ENCODE assay signal across 20 mouse cellular contexts in genomic region chr3:38250552-38250951, GRCm38 (mm10).
DNase-seq lines count a peak whose midpoint lies in the region; ATAC-seq and TF ChIP-seq lines count a peak whose summit lies in the region.
"Had no signal": no experiment of that assay in that cellular context is flagged by ENCODE, and none has a peak within 500 bp of the region (broad histone marks: within the 10 kb centered on the region; RNA-seq: fewer than 3 reads in every experiment).

No protein-coding gene starts in this region.

- H3K4me2 ChIP-seq in intestine, embryonic 14.5 days (ENCODE audit: low read length), result no peak overlapping the region
- H3K4me2 ChIP-seq in intestine, embryonic 16.5 days (ENCODE audit: low read depth, low read length), result no peak overlapping the region
- no peak overlapping the region for H3K4me2 ChIP-seq in midbrain, embryonic 11.5 days
- no peak overlapping the region for H3K4me2 ChIP-seq in midbrain, postnatal 0 days (ENCODE audit: low read depth, low read length, poor library complexity, severe bottlenecking)
- peak overlapping the region; percentile 24; the same call in 1 of the 2 replicates for H3K4me2 ChIP-seq in intestine, postnatal 0 days (replicated peaks; ENCODE audit: low read depth)
- H3K4me2 ChIP-seq: forebrain, embryonic 13.5 days; heart, embryonic 13.5 days had no signal

- no peaks in the 10 kb centered on the region for H3K36me3 ChIP-seq in intestine, embryonic 14.5 days (ENCODE audit: control insufficient read depth, insufficient read depth, low read length)
- H3K36me3 ChIP-seq in intestine, embryonic 16.5 days (ENCODE audit: control insufficient read depth, insufficient read depth, low read length), result no peaks in the 10 kb centered on the region
- no peaks in the 10 kb centered on the region for H3K36me3 ChIP-seq in midbrain, embryonic 11.5 days (ENCODE audit: control insufficient read depth, insufficient read depth, low read length)
- no peaks in the 10 kb centered on the region for H3K36me3 ChIP-seq in midbrain, postnatal 0 days (ENCODE audit: insufficient read depth, low read length)
- no peaks in the 10 kb centered on the region for H3K36me3 ChIP-seq in ES-E14 (ENCODE audit: control insufficient read depth, insufficient read depth, low read length, poor library complexity, severe bottlenecking)
- no peaks in the 10 kb centered on the region for H3K36me3 ChIP-seq in intestine, postnatal 0 days (ENCODE audit: control insufficient read depth, insufficient read depth)
- H3K36me3 ChIP-seq: embryonic facial prominence, embryonic 10.5 days; heart, embryonic 13.5 days had no signal

- H3K27me3 ChIP-seq in intestine, embryonic 14.5 days (replicated peaks; ENCODE audit: control insufficient read depth, insufficient read depth, low read length), result no peaks in the 10 kb centered on the region
- no peaks in the 10 kb centered on the region for H3K27me3 ChIP-seq in intestine, embryonic 16.5 days (replicated peaks; ENCODE audit: control insufficient read depth, insufficient read depth, low read length)
- no peaks in the 10 kb centered on the region for H3K27me3 ChIP-seq in midbrain, embryonic 11.5 days (ENCODE audit: control insufficient read depth, insufficient read depth, low read length)
- H3K27me3 ChIP-seq in midbrain, postnatal 0 days (ENCODE audit: insufficient read depth, low read length), result no peaks in the 10 kb centered on the region
- H3K27me3 ChIP-seq in intestine, postnatal 0 days (replicated peaks; ENCODE audit: control insufficient read depth, insufficient read depth, low read length), result no peaks in the 10 kb centered on the region
- H3K27me3 ChIP-seq: forebrain, embryonic 13.5 days; heart, embryonic 13.5 days; Patski had no signal

- in situ Hi-C loops in ES-E14 (cut with MboI; ENCODE audit: low sequenced_read_pairs in 2 of 2, unreplicated experiment in 2 of 2), result loop anchor here (10.0 to 25.0 kb wide), 3 partner anchors 362 to 612 kb away; no protein-coding TSS in a partner anchor

- H3K4me1 ChIP-seq in intestine, embryonic 14.5 days (replicated peaks; ENCODE audit: control insufficient read depth, insufficient read depth, low read length), result no peaks in the 10 kb centered on the region
- H3K4me1 ChIP-seq in intestine, embryonic 16.5 days (ENCODE audit: control insufficient read depth, insufficient read depth, low read length), result no peaks in the 10 kb centered on the region; the same call in 1 of the 2 replicates
- H3K4me1 ChIP-seq in midbrain, embryonic 11.5 days (ENCODE audit: control insufficient read depth, insufficient read depth, low read length), result no peaks in the 10 kb centered on the region
- no peaks in the 10 kb centered on the region for H3K4me1 ChIP-seq in midbrain, postnatal 0 days (ENCODE audit: insufficient read depth, low read length)
- no peaks in the 10 kb centered on the region; a peak in 1 of 4 replicates for H3K4me1 ChIP-seq in ES-E14 (ENCODE audit: control insufficient read depth in 2 of 2, insufficient read depth in 2 of 2, low read length in 2 of 2, poor library complexity in 1 of 2)
- H3K4me1 ChIP-seq in intestine, postnatal 0 days (replicated peaks; ENCODE audit: control insufficient read depth, insufficient read depth, low read length), result no peaks in the 10 kb centered on the region; the same call in 1 of the 2 replicates
- H3K4me1 ChIP-seq: embryonic facial prominence, embryonic 10.5 days; forebrain, embryonic 13.5 days had no signal

- no peak overlapping the region for H3K27ac ChIP-seq in intestine, embryonic 14.5 days (ENCODE audit: low read depth)
- no peak overlapping the region for H3K27ac ChIP-seq in intestine, embryonic 16.5 days (ENCODE audit: low read length)
- no peak overlapping the region for H3K27ac ChIP-seq in midbrain, embryonic 11.5 days (ENCODE audit: low read depth, low read length)
- H3K27ac ChIP-seq in midbrain, postnatal 0 days (ENCODE audit: low read depth, low read length), result no peak overlapping the region
- H3K27ac ChIP-seq in ES-E14 (ENCODE audit: insufficient read depth, low read depth, low read length, poor library complexity, severe bottlenecking), result no peak overlapping the region
- no peak overlapping the region for H3K27ac ChIP-seq in intestine, postnatal 0 days (ENCODE audit: low read depth, low read length)
- H3K27ac ChIP-seq: embryonic facial prominence, embryonic 10.5 days; forebrain, embryonic 13.5 days; heart, embryonic 13.5 days had no signal

- no peak for TF ChIP-seq CTCF in midbrain, postnatal 0 days (IDR thresholded peaks at IDR 0.05)
- no peak for TF ChIP-seq CTCF in intestine, postnatal 0 days (IDR thresholded peaks at IDR 0.05; ENCODE audit: low read depth)

- H3K4me3 ChIP-seq in intestine, embryonic 14.5 days (ENCODE audit: low read depth, low read length), result no peak overlapping the region
- no peak overlapping the region for H3K4me3 ChIP-seq in intestine, embryonic 16.5 days (ENCODE audit: low read length)
- H3K4me3 ChIP-seq in midbrain, embryonic 11.5 days (ENCODE audit: low read depth, low read length), result no peak overlapping the region
- no peak overlapping the region for H3K4me3 ChIP-seq in midbrain, postnatal 0 days (ENCODE audit: low read depth, low read length)
- H3K4me3 ChIP-seq in ES-E14 (ENCODE audit: insufficient read depth in 1 of 2, low read depth in 1 of 2, low read length in 2 of 2, poor library complexity in 1 of 2, severe bottlenecking in 1 of 2), result no peak overlapping the region
- no peak overlapping the region for H3K4me3 ChIP-seq in intestine, postnatal 0 days (ENCODE audit: low read depth, low read length)
- H3K4me3 ChIP-seq: embryonic facial prominence, embryonic 10.5 days; forebrain, embryonic 13.5 days; heart, embryonic 13.5 days had no signal

- H3K9ac ChIP-seq in intestine, embryonic 14.5 days (ENCODE audit: low read length), result no peak overlapping the region
- H3K9ac ChIP-seq in intestine, embryonic 16.5 days (ENCODE audit: low read depth, low read length), result no peak overlapping the region
- H3K9ac ChIP-seq in midbrain, embryonic 11.5 days (ENCODE audit: low read length), result no peak overlapping the region
- H3K9ac ChIP-seq in midbrain, postnatal 0 days (replicated peaks; ENCODE audit: low read length, poor library complexity, severe bottlenecking), result no peak overlapping the region
- H3K9ac ChIP-seq in ES-E14 (ENCODE audit: insufficient read depth, low read depth, low read length, poor library complexity, severe bottlenecking), result no peak overlapping the region
- H3K9ac ChIP-seq in intestine, postnatal 0 days (ENCODE audit: low read depth, low read length), result no peak overlapping the region
- H3K9ac ChIP-seq: forebrain, embryonic 13.5 days; forebrain, postnatal 0 days; heart, embryonic 13.5 days had no signal

- H3K9me3 ChIP-seq in intestine, embryonic 14.5 days (ENCODE audit: control insufficient read depth, low read length), result 0 out of 2 replicates have a peak, but pooled peaks cover 4% of the 10 kb centered on the region
- peaks cover 4% of the 10 kb centered on the region for H3K9me3 ChIP-seq in intestine, embryonic 16.5 days (ENCODE audit: control insufficient read depth, low read length)
- H3K9me3 ChIP-seq in midbrain, embryonic 11.5 days (ENCODE audit: control insufficient read depth, low read length), result no peaks in the 10 kb centered on the region
- H3K9me3 ChIP-seq in midbrain, postnatal 0 days (ENCODE audit: low read length), result no peaks in the 10 kb centered on the region
- H3K9me3 ChIP-seq in ES-E14 (ENCODE audit: control insufficient read depth, insufficient read depth, low read depth, low read length), result no peaks in the 10 kb centered on the region
- H3K9me3 ChIP-seq in intestine, postnatal 0 days (ENCODE audit: control insufficient read depth), result no peaks in the 10 kb centered on the region
- H3K9me3 ChIP-seq: embryonic facial prominence, embryonic 10.5 days; heart, embryonic 13.5 days had no signal

- DNase-seq in intestine, embryonic 14.5 days (ENCODE audit: low spot score), result peak; percentile 48
- DNase-seq in midbrain, embryonic 11.5 days (ENCODE audit: low spot score, missing footprints), result peak; percentile 12
- no peak for DNase-seq in midbrain, postnatal 0 days (ENCODE audit: low spot score)
- peak; percentile 35 for DNase-seq in ES-E14 (ENCODE audit: low read depth, low spot score)
- DNase-seq in kidney, adult 11 months, result no peak
- no peak for DNase-seq in testis, postnatal 10 days (ENCODE audit: low spot score)
- DNase-seq: adrenal gland, adult 2 months; adrenal gland, postnatal 36 days; cerebellum, adult 2 months; cerebellum, postnatal 10 days; forebrain, postnatal 0 days; gastrocnemius, postnatal 14 days; heart, postnatal 10 days had no signal

- no peak for ATAC-seq in intestine, embryonic 14.5 days (replicated peaks; ENCODE audit: low FRiP score, low TSS enrichment, low read depth)
- ATAC-seq in intestine, embryonic 16.5 days, result no peak
- ATAC-seq in midbrain, embryonic 11.5 days (ENCODE audit: low FRiP score), result no peak
- ATAC-seq in midbrain, postnatal 0 days (ENCODE audit: low FRiP score), result no peak
- ATAC-seq in intestine, postnatal 0 days, result no peak
- ATAC-seq: forebrain, embryonic 13.5 days; forebrain, postnatal 0 days; hindbrain, embryonic 16.5 days; Patski had no signal

- WGBS in intestine, embryonic 14.5 days, result 69% methylated on average over 5 of the region's 5 CpGs
- WGBS in intestine, embryonic 16.5 days, result 74% methylated on average over 5 of the region's 5 CpGs
- 79% methylated on average over 5 of the region's 5 CpGs for WGBS in midbrain, embryonic 11.5 days
- WGBS in midbrain, postnatal 0 days, result 74% methylated on average over 5 of the region's 5 CpGs
- 72% methylated on average over 5 of the region's 5 CpGs for WGBS in intestine, postnatal 0 days

TF ChIP-seq in ES-E14, 5 proteins besides CTCF, POLR2A, EP300 and RAD21:
- TF ChIP-seq CHD2 (IDR thresholded peaks at IDR 0.05; ENCODE audit: low read depth, low read length) (no peak), HCFC1 (IDR thresholded peaks at IDR 0.05; ENCODE audit: borderline replicate concordance, insufficient read depth, low read length) (no peak)

Comparison
In these comparisons a context has a peak if more than half of its experiments do, and no peak if none do; other contexts are left out.
1. DNase-seq: peak in intestine, embryonic 14.5 days (single experiment), midbrain, embryonic 11.5 days (single experiment) and ES-E14 (single experiment); none in midbrain, postnatal 0 days (single experiment), kidney, adult 11 months (single experiment) and testis, postnatal 10 days (single experiment).